Comparison of ENCODE assay signal across 11 mouse cellular contexts in the genomic region with DNA sequence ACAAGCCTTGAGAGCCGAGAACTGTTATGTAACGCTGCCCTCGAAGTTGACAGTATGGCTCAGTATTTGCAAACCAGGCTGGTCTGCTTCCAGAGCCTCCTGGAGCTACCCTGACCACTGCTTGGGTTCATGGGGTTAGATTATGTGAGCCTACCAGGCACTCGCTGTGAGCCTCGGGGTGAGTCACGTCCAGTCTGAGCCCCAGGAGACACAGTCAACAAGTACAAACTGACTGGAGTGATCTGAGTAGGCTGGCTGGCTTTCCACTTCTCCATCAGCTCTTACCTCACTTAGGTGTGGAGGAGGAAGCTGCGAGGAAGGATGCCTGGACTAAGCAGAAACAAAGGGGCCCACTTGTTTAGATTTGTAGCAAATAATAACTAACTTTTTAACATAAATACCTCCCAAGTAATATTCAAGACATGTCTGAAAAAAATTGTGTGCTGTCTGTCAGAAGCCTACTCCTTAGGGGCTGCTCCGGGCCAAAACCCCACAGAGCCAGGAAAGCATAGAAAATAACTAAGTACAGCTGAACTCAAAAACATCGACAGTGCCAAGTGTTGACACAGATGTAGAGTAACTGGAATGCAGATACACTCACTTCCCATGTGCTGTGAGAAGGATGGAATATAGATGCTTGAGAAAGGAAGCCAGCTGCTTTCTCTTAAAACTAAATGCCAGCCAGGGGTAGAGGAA.
DNase-seq lines count a peak whose midpoint lies in the region; ATAC-seq and TF ChIP-seq lines count a peak whose summit lies in the region.
"Had no signal": no experiment of that assay in that cellular context is flagged by ENCODE, and none has a peak within 500 bp of the region (broad histone marks: within the 10 kb centered on the region; RNA-seq: fewer than 3 reads in every experiment).

No protein-coding gene starts in this region.

- no peak overlapping the region for H3K9ac ChIP-seq in heart, embryonic 12.5 days
- no peak overlapping the region for H3K9ac ChIP-seq in limb, embryonic 14.5 days (ENCODE audit: low read depth, low read length, severe bottlenecking)
- no peak overlapping the region for H3K9ac ChIP-seq in hindbrain, embryonic 16.5 days (ENCODE audit: low read depth, low read length)
- H3K9ac ChIP-seq: liver, embryonic 15.5 days had no signal

- no peak for TF ChIP-seq CTCF in left cerebral cortex, adult 2 months (IDR thresholded peaks at IDR 0.05)

- no peaks in the 10 kb centered on the region for H3K36me3 ChIP-seq in heart, embryonic 12.5 days
- H3K36me3 ChIP-seq in limb, embryonic 14.5 days (ENCODE audit: control insufficient read depth, insufficient read depth, low read length): no peaks in the 10 kb centered on the region
- no peaks in the 10 kb centered on the region for H3K36me3 ChIP-seq in hindbrain, embryonic 16.5 days (ENCODE audit: control insufficient read depth, insufficient read depth, low read length)
- H3K36me3 ChIP-seq: liver, embryonic 15.5 days had no signal

- no peak for TF ChIP-seq POLR2A in limb, embryonic 14.5 days (IDR thresholded peaks at IDR 0.05; ENCODE audit: borderline replicate concordance, extremely low read depth, insufficient read depth, insufficient read length)

- H3K4me2 ChIP-seq in heart, embryonic 12.5 days: no peak overlapping the region
- H3K4me2 ChIP-seq in limb, embryonic 14.5 days (replicated peaks; ENCODE audit: low read depth, low read length, severe bottlenecking): no peak overlapping the region
- H3K4me2 ChIP-seq in hindbrain, embryonic 16.5 days (ENCODE audit: low read length): no peak overlapping the region
- H3K4me2 ChIP-seq: liver, embryonic 15.5 days had no signal

- H3K27ac ChIP-seq in heart, embryonic 12.5 days (ENCODE audit: poor library complexity, severe bottlenecking): no peak overlapping the region
- H3K27ac ChIP-seq in limb, embryonic 14.5 days (replicated peaks; ENCODE audit: low read depth, low read length): no peak overlapping the region
- H3K27ac ChIP-seq in hindbrain, embryonic 16.5 days (ENCODE audit: low read depth, low read length): no peak overlapping the region
- no peak overlapping the region for H3K27ac ChIP-seq in left cerebral cortex, adult 2 months
- H3K27ac ChIP-seq: liver, embryonic 15.5 days had no signal

- no peaks in the 10 kb centered on the region for H3K27me3 ChIP-seq in heart, embryonic 12.5 days (replicated peaks)
- H3K27me3 ChIP-seq in limb, embryonic 14.5 days (ENCODE audit: control insufficient read depth, insufficient read depth, low read length): no peaks in the 10 kb centered on the region
- H3K27me3 ChIP-seq in hindbrain, embryonic 16.5 days (replicated peaks; ENCODE audit: control insufficient read depth, insufficient read depth, low read length): no peaks in the 10 kb centered on the region
- H3K27me3 ChIP-seq: liver, embryonic 15.5 days had no signal

- DNase-seq in heart, adult 11 months: peak; percentile 99
- peak; percentile 34 for DNase-seq in MN1 (ENCODE audit: low spot score)
- peak; percentile 46 to 50 for DNase-seq in gastrocnemius, adult 8-10 months (ENCODE audit: low spot score in 2 of 2)
- DNase-seq in limb, embryonic 14.5 days (ENCODE audit: low spot score): peak; percentile 53
- DNase-seq in left cerebral cortex, adult 2 months (ENCODE audit: extremely low spot score in 1 of 2, low spot score in 2 of 2): no peak
- DNase-seq in kidney, adult 18-20 months: no peak
- DNase-seq: layer of hippocampus, adult 9-11 months; right cerebral cortex, postnatal 14 days had no signal

- no peak overlapping the region for H3K4me3 ChIP-seq in heart, embryonic 12.5 days
- no peak overlapping the region for H3K4me3 ChIP-seq in limb, embryonic 14.5 days (replicated peaks; ENCODE audit: low read length)
- no peak overlapping the region for H3K4me3 ChIP-seq in hindbrain, embryonic 16.5 days (ENCODE audit: low read length)
- H3K4me3 ChIP-seq in left cerebral cortex, adult 2 months: no peak overlapping the region
- H3K4me3 ChIP-seq: liver, embryonic 15.5 days had no signal

- no peaks in the 10 kb centered on the region for H3K9me3 ChIP-seq in heart, embryonic 12.5 days (replicated peaks)
- H3K9me3 ChIP-seq in limb, embryonic 14.5 days (ENCODE audit: control insufficient read depth, low read length): no peaks in the 10 kb centered on the region
- no peaks in the 10 kb centered on the region for H3K9me3 ChIP-seq in hindbrain, embryonic 16.5 days (ENCODE audit: control insufficient read depth, low read length)
- H3K9me3 ChIP-seq: liver, embryonic 15.5 days had no signal

- peaks cover 28% of the 10 kb centered on the region for H3K4me1 ChIP-seq in heart, embryonic 12.5 days (replicated peaks)
- H3K4me1 ChIP-seq in limb, embryonic 14.5 days (ENCODE audit: control insufficient read depth, insufficient read depth, low read length): peaks cover 24% of the 10 kb centered on the region
- no peaks in the 10 kb centered on the region; the same call in 1 of the 2 replicates for H3K4me1 ChIP-seq in hindbrain, embryonic 16.5 days (ENCODE audit: control insufficient read depth, insufficient read depth, low read depth, low read length)

- intact Hi-C loops in left cerebral cortex, adult 2 months (cut with DNase I): no loop called here

- WGBS in heart, embryonic 12.5 days: 60% methylated on average over 9 of the region's 9 CpGs
- WGBS in limb, embryonic 14.5 days: 70% methylated on average over 9 of the region's 9 CpGs
- 76% methylated on average over 9 of the region's 9 CpGs for WGBS in hindbrain, embryonic 16.5 days

- ATAC-seq in heart, embryonic 12.5 days (ENCODE audit: insufficient number of reproducible peaks, low FRiP score): no peak
- ATAC-seq in limb, embryonic 14.5 days (ENCODE audit: low FRiP score, low read depth): no peak
- no peak for ATAC-seq in hindbrain, embryonic 16.5 days

Comparison
In these comparisons a context has a peak if more than half of its experiments do, and no peak if none do; other contexts are left out.
1. DNase-seq: peak in heart, adult 11 months (single experiment), MN1 (single experiment), gastrocnemius, adult 8-10 months (2 of 2) and limb, embryonic 14.5 days (single experiment); none in left cerebral cortex, adult 2 months (0 of 2) and kidney, adult 18-20 months (single experiment).